Mouse (Mus musculus) heart, postnatal 10 days (tissue): ENCODE data around the gene Olfr98. TPM values are rescaled to one million over a fixed set of nuclear protein-coding genes. Genes with fewer than 3 reads are reported as not detected.

Experiments used
- total RNA-seq, 2 experiments: library from RNA; stranded (reverse); gene quantifications; 2 replicates each; pipeline ENCODE4 v1.2.3; 2021

Gene Olfr98
- total RNA-seq, 2 experiments from 2014 or later, result not detected

Other genes with a start within 250 kb of the Olfr98 start
- gene Mog, start 240.4 kb downstream of the Olfr98 start, total RNA-seq, result not detected
- gene Gabbr1, start 217.8 kb downstream of the Olfr98 start, total RNA-seq, result 10 to 100 TPM; 14.0 to 17.2 TPM
- not detected for gene Olfr90, start 175.2 kb downstream of the Olfr98 start, total RNA-seq
- not detected for gene Olfr91, start 165.5 kb downstream of the Olfr98 start, total RNA-seq
- gene Olfr92, start 143.7 kb downstream of the Olfr98 start, total RNA-seq, result not detected
- not detected for gene Olfr93, start 102.3 kb downstream of the Olfr98 start, total RNA-seq
- gene Ubd, start 69.9 kb downstream of the Olfr98 start, total RNA-seq, result not detected
- not detected for gene Olfr94, start 62.8 kb downstream of the Olfr98 start, total RNA-seq
- gene Olfr95, start 50.6 kb downstream of the Olfr98 start, total RNA-seq, result not detected
- not detected for gene Olfr96, start 43.6 kb downstream of the Olfr98 start, total RNA-seq
- gene Olfr97, start 26.4 kb downstream of the Olfr98 start, total RNA-seq, result not detected
- gene H2-M3, start 6.5 kb upstream of the Olfr98 start, total RNA-seq, result 1 to 10 TPM; 3.2 to 4.0 TPM
- not detected for gene Olfr99, start 19.7 kb upstream of the Olfr98 start, total RNA-seq
- not detected for gene Olfr101, start 40.6 kb upstream of the Olfr98 start, total RNA-seq
- gene Olfr102, start 53.3 kb upstream of the Olfr98 start, total RNA-seq, result not detected
- not detected for gene Olfr103, start 75.9 kb upstream of the Olfr98 start, total RNA-seq
- gene Olfr104-ps, start 95.8 kb upstream of the Olfr98 start, total RNA-seq, result not detected
- not detected for gene Olfr105-ps, start 115.3 kb upstream of the Olfr98 start, total RNA-seq
- not detected for gene Olfr106-ps, start 126.6 kb upstream of the Olfr98 start, total RNA-seq
- gene Olfr107, start 135.5 kb upstream of the Olfr98 start, total RNA-seq, result not detected
- not detected for gene Olfr108, start 181.7 kb upstream of the Olfr98 start, total RNA-seq
- gene Olfr109, start 195.2 kb upstream of the Olfr98 start, total RNA-seq, result not detected
- gene H2-M2, start 219.8 kb upstream of the Olfr98 start, total RNA-seq, result not detected
- gene Olfr110, start 228.7 kb upstream of the Olfr98 start, total RNA-seq, result not detected
- not detected for gene Olfr111, start 244.3 kb upstream of the Olfr98 start, total RNA-seq